15 mouse cellular contexts compared by ENCODE assay signal in genomic region chr6:86222381-86222780, GRCm38 (mm10). TPM values are rescaled to one million over a fixed set of nuclear protein-coding genes. Genes with fewer than 3 reads are reported as not detected.
DNase-seq lines count a peak whose midpoint lies in the region; ATAC-seq and TF ChIP-seq lines count a peak whose summit lies in the region.
"Had no signal": no experiment of that assay in that cellular context is flagged by ENCODE, and none has a peak within 500 bp of the region (broad histone marks: within the 10 kb centered on the region; RNA-seq: fewer than 3 reads in every experiment).

No protein-coding gene starts in this region.

- H3K27ac ChIP-seq in kidney, embryonic 15.5 days, result peak overlapping the region; percentile 70
- no peak overlapping the region for H3K27ac ChIP-seq in embryonic facial prominence, embryonic 12.5 days
- 0 out of 2 replicates have a peak overlapping the region, but pooled peaks have one; percentile 19 for H3K27ac ChIP-seq in kidney, postnatal 0 days
- peak overlapping the region; percentile 75 for H3K27ac ChIP-seq in stomach, postnatal 0 days (replicated peaks)
- no peak overlapping the region for H3K27ac ChIP-seq in forebrain, embryonic 14.5 days (ENCODE audit: low read depth, low read length)
- H3K27ac ChIP-seq: hindbrain, embryonic 15.5 days had no signal

- no peak overlapping the region for H3K4me2 ChIP-seq in kidney, embryonic 15.5 days
- no peak overlapping the region for H3K4me2 ChIP-seq in embryonic facial prominence, embryonic 12.5 days (replicated peaks)
- H3K4me2 ChIP-seq in kidney, postnatal 0 days (ENCODE audit: low read length), result no peak overlapping the region
- no peak overlapping the region for H3K4me2 ChIP-seq in stomach, postnatal 0 days (replicated peaks; ENCODE audit: low read depth)
- H3K4me2 ChIP-seq in forebrain, embryonic 14.5 days (ENCODE audit: low read length), result no peak overlapping the region
- H3K4me2 ChIP-seq: heart, embryonic 11.5 days; hindbrain, embryonic 15.5 days had no signal

- H3K27me3 ChIP-seq in kidney, embryonic 15.5 days, result no peaks in the 10 kb centered on the region
- no peaks in the 10 kb centered on the region for H3K27me3 ChIP-seq in embryonic facial prominence, embryonic 12.5 days
- no peaks in the 10 kb centered on the region for H3K27me3 ChIP-seq in kidney, postnatal 0 days (ENCODE audit: insufficient read depth, low read length)
- H3K27me3 ChIP-seq in stomach, postnatal 0 days (ENCODE audit: control insufficient read depth, insufficient read depth, low read length), result no peaks in the 10 kb centered on the region
- no peaks in the 10 kb centered on the region for H3K27me3 ChIP-seq in forebrain, embryonic 14.5 days (replicated peaks; ENCODE audit: control insufficient read depth, insufficient read depth, low read length)
- H3K27me3 ChIP-seq: hindbrain, embryonic 15.5 days had no signal

- 0 out of 2 replicates have a peak overlapping the region, but pooled peaks have one; percentile 4 for H3K9ac ChIP-seq in kidney, embryonic 15.5 days
- no peak overlapping the region for H3K9ac ChIP-seq in embryonic facial prominence, embryonic 12.5 days
- H3K9ac ChIP-seq in kidney, postnatal 0 days (ENCODE audit: low read depth, low read length), result no peak overlapping the region
- H3K9ac ChIP-seq in stomach, postnatal 0 days (ENCODE audit: low read length), result no peak overlapping the region
- no peak overlapping the region for H3K9ac ChIP-seq in forebrain, embryonic 14.5 days (ENCODE audit: low read length)
- H3K9ac ChIP-seq: hindbrain, embryonic 15.5 days had no signal

- no peaks in the 10 kb centered on the region for H3K9me3 ChIP-seq in kidney, embryonic 15.5 days (replicated peaks)
- no peaks in the 10 kb centered on the region for H3K9me3 ChIP-seq in embryonic facial prominence, embryonic 12.5 days
- no peaks in the 10 kb centered on the region for H3K9me3 ChIP-seq in kidney, postnatal 0 days (replicated peaks; ENCODE audit: low read length)
- no peaks in the 10 kb centered on the region for H3K9me3 ChIP-seq in stomach, postnatal 0 days (ENCODE audit: control insufficient read depth, low read length)
- H3K9me3 ChIP-seq in forebrain, embryonic 14.5 days (replicated peaks; ENCODE audit: control insufficient read depth, low read length), result no peaks in the 10 kb centered on the region
- H3K9me3 ChIP-seq: hindbrain, embryonic 15.5 days had no signal

- TF ChIP-seq CTCF in kidney, postnatal 0 days (IDR thresholded peaks at IDR 0.05; ENCODE audit: low read depth), result no peak
- no peak for TF ChIP-seq CTCF in stomach, postnatal 0 days (IDR thresholded peaks at IDR 0.05; ENCODE audit: low read depth)

- no peak for DNase-seq in kidney, adult 9 months
- DNase-seq in kidney, postnatal 0 days (ENCODE audit: low spot score), result peak; percentile 82
- DNase-seq in stomach, postnatal 0 days (ENCODE audit: low spot score), result peak; percentile 72
- DNase-seq in MN1 (ENCODE audit: low spot score), result no peak
- DNase-seq in forebrain, embryonic 14.5 days (ENCODE audit: low spot score), result no peak
- DNase-seq: adrenal gland, postnatal 25 days; cerebellum, adult 11 months; liver; right cerebral cortex, adult 18-20 months had no signal

- peaks cover 32% of the 10 kb centered on the region for H3K4me1 ChIP-seq in kidney, embryonic 15.5 days
- H3K4me1 ChIP-seq in embryonic facial prominence, embryonic 12.5 days, result no peaks in the 10 kb centered on the region
- no peaks in the 10 kb centered on the region for H3K4me1 ChIP-seq in kidney, postnatal 0 days (replicated peaks; ENCODE audit: insufficient read depth, low read length)
- H3K4me1 ChIP-seq in stomach, postnatal 0 days (replicated peaks; ENCODE audit: control insufficient read depth, insufficient read depth), result peaks cover 2% of the 10 kb centered on the region; the same call in 1 of the 2 replicates
- H3K4me1 ChIP-seq in forebrain, embryonic 14.5 days (ENCODE audit: control insufficient read depth, insufficient read depth, low read length), result no peaks in the 10 kb centered on the region
- H3K4me1 ChIP-seq: hindbrain, embryonic 15.5 days had no signal

- TF ChIP-seq EP300 in stomach, postnatal 0 days (optimal IDR thresholded peaks at IDR 0.05), result peak; percentile 63

- no peaks in the 10 kb centered on the region for H3K36me3 ChIP-seq in kidney, embryonic 15.5 days
- no peaks in the 10 kb centered on the region for H3K36me3 ChIP-seq in embryonic facial prominence, embryonic 12.5 days
- H3K36me3 ChIP-seq in kidney, postnatal 0 days (ENCODE audit: insufficient read depth, low read length), result no peaks in the 10 kb centered on the region
- no peaks in the 10 kb centered on the region for H3K36me3 ChIP-seq in stomach, postnatal 0 days (ENCODE audit: control insufficient read depth, insufficient read depth, low read length)
- no peaks in the 10 kb centered on the region for H3K36me3 ChIP-seq in forebrain, embryonic 14.5 days (ENCODE audit: control insufficient read depth, insufficient read depth, low read length)
- H3K36me3 ChIP-seq: hindbrain, embryonic 15.5 days had no signal

- ATAC-seq in kidney, embryonic 15.5 days (replicated peaks; ENCODE audit: low FRiP score), result peak; percentile 85
- peak; percentile 75 for ATAC-seq in embryonic facial prominence, embryonic 12.5 days (ENCODE audit: insufficient number of reproducible peaks, insufficient read depth, low FRiP score, low TSS enrichment)
- peak; percentile 86; the same call in 1 of the 2 replicates for ATAC-seq in kidney, postnatal 0 days (replicated peaks; ENCODE audit: low FRiP score, low read depth)
- peak; percentile 45 for ATAC-seq in stomach, postnatal 0 days (ENCODE audit: low FRiP score, low TSS enrichment)
- no peak for ATAC-seq in forebrain, embryonic 14.5 days
- ATAC-seq: CD4-positive, CD25-positive, alpha-beta regulatory T cell, adult 4 months had no signal

- WGBS in kidney, embryonic 15.5 days, result 15% methylated on average over 7 of the region's 7 CpGs
- WGBS in embryonic facial prominence, embryonic 12.5 days, result 31% methylated on average over 7 of the region's 7 CpGs
- WGBS in kidney, postnatal 0 days, result 11% methylated on average over 7 of the region's 7 CpGs
- WGBS in stomach, postnatal 0 days, result 27% methylated on average over 7 of the region's 7 CpGs
- 38% methylated on average over 7 of the region's 7 CpGs for WGBS in forebrain, embryonic 14.5 days

- H3K4me3 ChIP-seq in kidney, embryonic 15.5 days (replicated peaks), result no peak overlapping the region
- no peak overlapping the region for H3K4me3 ChIP-seq in embryonic facial prominence, embryonic 12.5 days
- H3K4me3 ChIP-seq in kidney, postnatal 0 days (replicated peaks; ENCODE audit: low read depth, low read length), result no peak overlapping the region
- no peak overlapping the region for H3K4me3 ChIP-seq in stomach, postnatal 0 days (ENCODE audit: low read depth, low read length)
- no peak overlapping the region for H3K4me3 ChIP-seq in forebrain, embryonic 14.5 days (ENCODE audit: low read depth, low read length)
- H3K4me3 ChIP-seq: hindbrain, embryonic 15.5 days; myocyte had no signal

RNA-seq across cellular contexts. Expression of gene Tgfa, which starts 27.4 kb away (rescaled TPM):
- 7.2 and 8.7 TPM in 2 replicates for polyA plus RNA-seq in kidney, embryonic 15.5 days (2015; fragmentation: Nextera tagmentation; extraction: Ambion mirVana)
- polyA plus RNA-seq in embryonic facial prominence, embryonic 12.5 days (2016; fragmentation: Nextera tagmentation; extraction: Ambion mirVana), result 3.1 and 3.6 TPM in 2 replicates
- polyA plus RNA-seq in kidney, postnatal 0 days (2015; fragmentation: Nextera tagmentation; extraction: Ambion mirVana), result 5.7 and 6.1 TPM in 2 replicates
- polyA plus RNA-seq in stomach, postnatal 0 days (2015; fragmentation: Nextera tagmentation; extraction: Ambion mirVana), result 8.7 and 9.1 TPM in 2 replicates
- 7.5 and 12.0 TPM in 2 replicates for polyA plus RNA-seq in forebrain, embryonic 14.5 days (2014; fragmentation: Nextera tagmentation; extraction: Ambion mirVana)

Comparison
In these comparisons a context has a peak if more than half of its experiments do, and no peak if none do; other contexts are left out.
1. DNase-seq: peak in kidney, postnatal 0 days (single experiment) and stomach, postnatal 0 days (single experiment); none in kidney, adult 9 months (single experiment), MN1 (single experiment) and forebrain, embryonic 14.5 days (single experiment).
2. H3K27ac ChIP-seq: peak in kidney, embryonic 15.5 days (single experiment), kidney, postnatal 0 days (single experiment) and stomach, postnatal 0 days (single experiment); none in embryonic facial prominence, embryonic 12.5 days (single experiment) and forebrain, embryonic 14.5 days (single experiment).